Mouse (Mus musculus): Measurements from ENCODE around the gene Olfr656. TPM values are rescaled to one million over a fixed set of nuclear protein-coding genes. Genes with fewer than 3 reads are reported as not detected.

The Olfr656 gene
- not detected for polyA plus RNA-seq (2017; shearing (Covaris generic))

DNA sequence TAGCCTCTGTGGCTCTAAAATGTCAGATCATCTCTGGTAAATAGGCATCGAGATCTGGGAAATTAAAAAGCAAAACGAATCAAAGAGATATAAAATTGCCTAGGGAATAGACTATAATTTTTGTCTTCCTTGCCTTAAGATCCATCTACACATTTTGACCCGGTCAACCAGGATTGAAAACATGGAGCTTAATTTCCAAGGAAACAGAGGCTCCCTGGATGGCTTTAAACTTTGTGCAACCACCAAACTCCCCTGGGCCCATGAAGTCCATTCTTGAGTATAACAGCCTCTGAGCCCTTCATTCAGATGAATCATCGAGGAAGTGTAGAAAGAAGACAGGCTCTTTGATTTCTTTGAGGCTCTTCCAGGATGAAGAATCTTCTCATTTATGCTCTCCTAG lies at the start of gene Olfr656:
Olfr656 (plus strand) TSS at position 301 of the 400 bp plus-strand sequence.

DNA sequence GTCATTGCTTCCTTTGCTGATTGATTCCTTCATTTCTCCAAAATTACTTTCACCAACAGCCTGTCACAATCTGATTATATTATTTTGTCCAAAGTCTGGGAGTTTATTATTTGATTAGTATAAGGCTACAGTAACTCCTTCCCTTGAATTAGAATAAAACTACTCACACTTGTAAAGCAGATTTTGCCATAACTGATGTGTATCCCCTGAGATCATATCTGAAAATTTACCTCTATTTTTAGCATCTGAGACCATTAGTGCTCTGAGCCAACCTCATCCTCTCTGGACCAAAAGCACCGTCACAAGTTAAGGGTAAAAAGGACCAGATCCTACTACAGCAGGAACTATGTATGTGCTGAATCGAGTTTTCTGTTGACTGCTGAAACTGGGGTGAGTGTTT lies 36.7 kb upstream of the Olfr656 start, which contains the start of gene Olfr653:
Olfr653 (plus strand) TSS at position 301 of the 400 bp plus-strand sequence.

GRCm38 (mm10) chr7:104586725-104587124 lies 27.0 kb upstream of the Olfr656 start, which contains the start of gene Olfr654:
TSS of gene Olfr654 (plus strand) at chr7:104587025.

GRCm38 (mm10) chr7:104601679-104602078 lies 12.1 kb upstream of the Olfr656 start, which contains the start of gene Olfr655:
TSS of gene Olfr655 (minus strand) at chr7:104601779.

GRCm38 (mm10) chr7:104624494-104624893 lies 10.7 kb downstream of the Olfr656 start, which contains the start of gene Olfr657:
TSS of gene Olfr657 (plus strand) at chr7:104624794.

DNA sequence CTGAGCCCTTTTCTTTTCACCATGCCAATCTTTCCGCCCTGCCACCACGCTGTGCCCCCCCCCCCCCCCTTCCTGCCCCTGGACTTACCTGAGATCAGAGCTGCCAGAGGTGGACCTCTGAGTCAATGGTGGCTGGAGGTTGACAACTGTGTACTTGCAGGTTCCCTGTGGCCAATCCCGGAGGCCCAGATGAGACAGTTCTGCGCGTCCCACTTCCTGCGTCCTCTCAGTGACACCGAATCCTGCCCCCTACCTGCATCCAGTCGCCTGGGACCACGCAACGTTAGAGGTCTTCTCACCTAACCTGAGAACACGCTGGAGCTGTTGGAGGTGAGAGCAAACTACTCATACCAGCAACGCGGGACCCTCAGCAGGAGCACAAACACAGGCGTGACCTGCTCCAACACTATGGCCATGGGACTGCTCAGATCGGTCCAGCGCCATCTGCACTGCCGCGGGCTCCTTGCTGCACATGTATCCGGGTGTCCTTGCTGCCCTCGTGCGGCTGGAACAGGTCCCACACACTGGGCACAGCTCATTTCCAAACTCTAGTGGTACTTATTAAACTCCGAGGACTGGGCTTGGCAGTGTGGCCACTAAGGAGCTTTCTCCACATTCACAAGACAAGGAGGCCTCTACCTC lies 33.2 kb downstream of the Olfr656 start, which contains the start of gene Olfr658:
Olfr658 (minus strand) TSS at position 465 of the 642 bp plus-strand sequence.

DNA sequence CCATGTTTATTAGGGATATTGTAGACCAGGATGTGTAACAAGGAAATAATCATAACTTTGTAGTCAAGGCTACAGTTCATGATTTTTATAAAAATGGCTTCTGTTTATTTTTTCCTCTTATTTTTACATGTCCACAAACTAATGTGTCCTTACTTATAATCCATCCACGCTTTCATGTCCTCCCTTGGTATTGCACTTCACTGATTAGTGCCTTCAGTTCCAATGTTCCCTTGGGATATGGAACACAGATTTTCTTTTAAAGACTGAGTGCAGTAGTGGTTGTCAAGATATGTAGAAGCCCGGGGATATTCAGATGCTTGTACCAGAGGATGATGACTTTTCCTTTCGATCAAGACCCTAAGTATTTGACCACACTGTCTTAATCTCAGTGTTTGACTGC lies 52.7 kb downstream of the Olfr656 start, which contains the start of gene Olfr659:
Olfr659 (plus strand) TSS at position 301 of the 400 bp plus-strand sequence.

Other genes with a start within 250 kb of the Olfr656 start
- 0.52 TPM for gene Trim30b, start 244.1 kb upstream of the Olfr656 start, polyA plus RNA-seq (2017; shearing (Covaris generic))
- 1.0 TPM for gene Trim30c, start 213.1 kb upstream of the Olfr656 start, polyA plus RNA-seq (2017; shearing (Covaris generic))
- 39.1 TPM for gene Trim30a, start 148.8 kb upstream of the Olfr656 start, polyA plus RNA-seq (2017; shearing (Covaris generic))
- gene Trim30d, start 106.1 kb upstream of the Olfr656 start, polyA plus RNA-seq (2017; shearing (Covaris generic)) = 14.2 TPM
- not detected for gene Olfr651, start 63.8 kb upstream of the Olfr656 start, polyA plus RNA-seq (2017; shearing (Covaris generic))
- gene Olfr652, start 53.1 kb upstream of the Olfr656 start, polyA plus RNA-seq (2017; shearing (Covaris generic)) = not detected
- not detected for gene Olfr653, start 36.6 kb upstream of the Olfr656 start, polyA plus RNA-seq (2017; shearing (Covaris generic))
- not detected for gene Olfr654, start 26.9 kb upstream of the Olfr656 start, polyA plus RNA-seq (2017; shearing (Covaris generic))
- gene Olfr655, start 12.2 kb upstream of the Olfr656 start, polyA plus RNA-seq (2017; shearing (Covaris generic)) = not detected
- gene Olfr657, start 10.8 kb downstream of the Olfr656 start, polyA plus RNA-seq (2017; shearing (Covaris generic)) = not detected
- gene Olfr658, start 33.4 kb downstream of the Olfr656 start, polyA plus RNA-seq (2017; shearing (Covaris generic)) = not detected
- gene Olfr659, start 52.8 kb downstream of the Olfr656 start, polyA plus RNA-seq (2017; shearing (Covaris generic)) = not detected
- not detected for gene Olfr661, start 72.5 kb downstream of the Olfr656 start, polyA plus RNA-seq (2017; shearing (Covaris generic))
- not detected for gene Usp17le, start 163.5 kb downstream of the Olfr656 start, polyA plus RNA-seq (2017; shearing (Covaris generic))
- gene Usp17lb, start 228.6 kb downstream of the Olfr656 start, polyA plus RNA-seq (2017; shearing (Covaris generic)) = not detected
- not detected for gene Usp17la, start 243.1 kb downstream of the Olfr656 start, polyA plus RNA-seq (2017; shearing (Covaris generic))